Mouse (Mus musculus) brain, embryonic 18.5 days (tissue): Measurements from ENCODE around the gene Cfap69.
A peak's percentile ranks its signal among the peaks of the same experiment; 100 is the strongest.

ENCODE experiments used
- DNase-seq: peaks from one replicate; pipeline ENCODE4 v3.0.0-alpha.2; 2012; ENCODE audit warnings: low read depth, low spot score

The Cfap69 gene

DNA sequence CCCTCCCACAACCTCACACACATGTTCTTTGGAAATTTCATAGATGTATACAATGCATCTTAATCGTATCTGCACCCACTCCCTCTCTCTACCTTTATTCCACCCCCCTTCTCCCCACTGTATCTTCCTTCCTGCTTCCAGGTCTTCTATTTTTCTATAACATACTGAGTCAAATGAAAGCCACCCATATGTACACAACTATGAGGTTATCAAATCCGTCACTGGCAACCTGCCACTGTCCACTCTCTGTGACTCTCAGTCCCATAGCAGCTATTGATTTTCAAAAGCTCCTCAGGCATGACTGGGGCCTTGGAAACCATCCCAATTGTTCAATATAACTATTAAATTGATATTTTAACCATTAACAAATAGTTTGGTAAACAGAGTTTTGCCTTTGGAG is 6.1 kb downstream of the Cfap69 start:
- no peak for DNase-seq

DNA sequence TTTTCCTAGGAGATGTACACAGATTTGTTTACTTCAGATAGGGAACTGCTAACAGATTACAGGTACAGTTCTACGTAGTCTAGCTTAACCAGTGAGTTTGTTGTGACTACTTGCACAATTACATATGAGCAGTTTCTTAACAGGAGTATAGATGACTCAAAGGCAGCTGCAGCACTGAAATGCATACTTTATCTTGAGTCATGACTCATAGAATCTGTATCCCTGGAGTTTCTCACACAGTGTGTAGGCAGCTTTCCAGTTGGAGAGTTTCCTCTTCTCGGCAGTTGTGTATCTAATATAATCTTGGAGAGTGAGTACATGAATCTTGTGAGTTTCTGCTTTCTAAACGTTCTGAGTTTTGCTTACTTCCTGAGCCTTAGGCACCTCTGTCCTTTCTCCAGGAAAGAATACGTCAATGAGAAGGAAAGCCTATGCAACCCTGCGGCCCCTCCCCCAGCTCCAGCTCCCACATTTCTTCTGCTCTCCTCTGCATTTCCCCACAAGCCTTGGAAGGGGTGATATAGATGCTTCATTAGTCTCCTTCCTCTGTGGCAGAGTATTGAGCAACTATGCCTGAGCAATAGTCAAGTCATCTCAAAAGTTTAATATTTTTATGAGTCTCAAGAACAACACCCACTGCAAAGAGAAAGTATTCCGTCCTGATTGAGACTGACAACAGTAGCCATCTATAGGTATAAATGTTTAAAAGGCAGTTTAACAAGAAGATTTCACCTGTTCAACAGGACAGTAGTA is 15.0 kb downstream of the Cfap69 start:
- no peak for DNase-seq

DNA sequence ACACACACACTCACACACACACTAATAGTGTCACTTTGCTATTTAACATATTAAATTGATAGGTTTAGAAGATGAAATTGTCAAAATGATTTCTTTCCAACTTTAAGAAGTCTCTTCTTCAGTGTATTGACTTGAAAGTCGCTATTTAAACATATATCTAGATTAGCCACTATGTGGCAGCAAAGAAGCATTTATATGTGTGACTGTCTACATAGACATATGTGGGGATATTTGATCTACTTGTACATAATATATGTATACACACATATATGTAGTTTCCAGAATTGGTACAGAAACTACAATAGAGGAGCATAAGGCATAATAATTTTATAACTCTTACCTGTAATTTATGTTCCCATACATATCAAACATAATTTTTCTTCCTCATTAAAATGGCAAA is 17.9 kb downstream of the Cfap69 start:
- DNase-seq: no peak

DNA sequence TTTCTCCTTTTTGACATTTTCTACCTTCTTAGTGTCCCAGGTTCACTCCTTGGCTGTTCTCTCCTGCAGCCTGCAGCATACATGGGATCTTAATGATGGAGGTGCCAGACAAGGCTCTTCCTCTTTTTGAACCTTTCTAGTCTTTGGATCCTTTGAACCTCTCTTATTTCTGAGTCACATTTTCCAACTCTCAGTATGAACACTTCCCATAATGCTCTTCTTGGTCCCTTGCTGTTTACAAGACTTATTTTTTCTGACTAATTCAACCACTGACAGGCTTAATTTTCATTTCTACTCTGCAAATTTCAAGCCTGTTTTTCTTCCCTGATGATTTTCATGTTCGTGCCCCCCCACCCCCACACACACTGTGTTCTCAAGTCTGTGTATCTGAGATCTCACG is 25.5 kb downstream of the Cfap69 start:
- DNase-seq: no peak

DNA sequence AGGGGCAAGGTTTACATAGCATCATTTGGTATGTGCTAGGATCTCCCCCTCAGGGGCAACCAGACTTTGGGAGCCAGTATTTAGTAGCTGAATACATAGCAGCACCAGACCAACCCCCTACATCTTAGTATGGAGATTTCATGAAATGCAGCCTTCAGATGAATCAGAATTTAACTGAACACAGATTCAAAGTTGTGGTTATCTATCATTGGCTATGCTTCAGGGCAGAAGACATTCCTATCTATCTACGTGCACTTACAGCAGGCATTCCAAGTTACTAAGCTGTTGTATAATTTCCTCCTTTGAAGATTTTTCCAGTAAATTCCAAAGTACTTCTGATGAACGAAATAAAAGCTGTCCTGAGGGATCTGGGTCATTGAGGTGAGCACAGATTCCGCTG is 38.5 kb downstream of the Cfap69 start:
- no peak for DNase-seq

DNA sequence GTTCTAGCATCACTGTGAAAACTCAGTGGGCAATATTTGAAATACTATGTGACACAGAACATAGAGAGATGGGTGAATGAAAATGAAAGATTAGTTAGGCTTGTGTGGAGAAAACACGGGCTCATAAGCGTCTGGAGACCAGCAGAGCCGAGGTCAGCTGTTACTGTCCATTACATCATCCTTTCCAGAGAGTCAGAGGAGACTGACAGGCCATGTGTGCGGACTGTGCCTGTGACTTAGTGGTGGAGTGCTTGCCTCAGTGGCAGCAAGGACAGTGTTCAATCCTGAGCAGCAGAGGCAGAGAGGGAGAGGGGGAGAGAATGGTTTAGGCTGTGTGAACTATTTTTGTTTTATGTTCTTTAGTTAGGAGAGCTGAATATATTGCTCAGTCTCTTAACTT is 45.7 kb downstream of the Cfap69 start:
- no peak for DNase-seq

DNA sequence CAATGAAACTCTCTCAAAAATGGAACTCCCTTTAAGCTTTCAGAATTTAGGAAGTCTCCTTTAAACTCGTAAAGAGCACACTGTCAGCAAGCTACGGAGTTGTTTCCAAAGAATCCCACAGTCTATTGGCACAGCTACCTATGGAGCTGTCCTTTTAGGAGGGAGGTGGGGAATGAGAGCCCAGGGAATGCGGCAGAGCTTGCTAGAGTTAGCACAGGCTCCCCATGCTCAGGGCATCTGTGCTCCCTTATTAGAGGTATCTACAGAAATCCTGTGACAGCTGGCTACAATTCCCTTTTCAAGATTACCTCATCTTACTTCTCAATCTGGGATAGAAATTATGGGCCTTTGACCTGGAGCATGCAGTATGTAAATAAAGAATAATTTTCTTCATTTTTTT is 53.5 kb downstream of the Cfap69 start:
- DNase-seq: no peak

DNA sequence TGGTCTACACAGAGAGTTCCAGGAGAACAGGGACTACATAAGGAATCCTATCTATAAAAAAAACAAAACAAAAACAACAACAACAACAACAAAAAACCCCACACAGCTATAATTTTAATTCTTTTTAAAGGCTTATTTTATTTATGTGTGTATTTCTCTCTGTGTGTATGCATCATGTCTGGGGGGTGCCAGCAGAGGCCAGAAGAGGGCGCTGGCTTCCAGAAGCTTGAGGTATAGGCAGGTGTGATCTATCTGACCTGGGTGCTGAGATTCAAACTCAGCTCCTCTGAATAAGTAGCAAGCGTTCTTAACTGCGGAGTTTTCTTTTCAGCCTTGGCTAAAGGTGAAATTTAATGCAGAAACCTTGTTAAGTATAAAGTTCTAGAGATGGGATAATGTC is 76.4 kb downstream of the Cfap69 start:
- DNase-seq: no peak

DNA sequence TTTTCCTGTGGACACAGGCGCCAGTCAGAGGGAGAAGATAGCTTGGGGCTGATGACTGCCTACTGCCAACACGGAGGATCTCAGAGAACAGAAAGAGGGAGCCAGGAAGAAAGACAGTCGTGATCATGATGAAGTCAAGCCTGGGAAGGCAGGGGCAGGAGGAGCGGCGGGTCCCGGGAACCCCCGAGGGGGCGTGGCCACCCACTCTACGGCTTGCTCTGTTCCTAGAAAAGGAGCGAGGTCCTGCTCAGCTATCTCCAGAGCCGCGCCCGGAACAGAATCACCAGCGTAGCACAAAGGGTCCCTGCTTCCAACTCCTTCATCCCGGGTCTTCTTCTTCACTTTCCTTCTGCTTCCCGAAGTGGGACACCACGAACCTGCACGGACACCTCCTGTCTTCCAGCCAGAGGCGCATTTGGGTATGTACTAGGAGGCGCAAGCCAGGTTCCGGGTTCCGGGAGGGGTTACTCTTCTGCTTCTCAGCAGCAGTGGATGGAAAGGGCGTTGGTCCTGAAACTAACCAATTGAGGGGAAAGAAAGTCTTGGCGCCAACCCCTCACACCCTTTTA is 90.2 kb downstream of the Cfap69 start, which contains the start of gene Gm8773:
TSS of gene Gm8773 (plus strand) at position 51 of the 569 bp plus-strand sequence.
- no peak for DNase-seq

DNA sequence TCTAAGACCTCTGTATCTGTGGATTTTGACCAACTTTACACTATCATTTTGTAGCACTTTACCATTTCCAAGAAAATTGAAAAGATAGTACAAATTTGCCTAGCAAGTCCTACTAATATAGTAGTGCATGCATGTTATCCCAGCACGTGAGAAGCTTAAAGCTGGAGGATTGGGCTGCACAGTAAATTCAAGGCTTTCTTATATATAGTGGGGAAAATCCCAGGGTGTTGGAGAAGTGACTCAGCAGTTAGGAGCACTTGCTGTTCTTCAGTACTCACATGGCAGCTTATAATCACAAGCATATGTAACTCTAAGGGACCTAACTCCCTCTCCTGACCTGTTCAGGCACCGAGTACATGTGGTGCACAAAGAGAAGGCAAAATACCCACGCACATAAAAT is 101.6 kb downstream of the Cfap69 start:
- DNase-seq: no peak

DNA sequence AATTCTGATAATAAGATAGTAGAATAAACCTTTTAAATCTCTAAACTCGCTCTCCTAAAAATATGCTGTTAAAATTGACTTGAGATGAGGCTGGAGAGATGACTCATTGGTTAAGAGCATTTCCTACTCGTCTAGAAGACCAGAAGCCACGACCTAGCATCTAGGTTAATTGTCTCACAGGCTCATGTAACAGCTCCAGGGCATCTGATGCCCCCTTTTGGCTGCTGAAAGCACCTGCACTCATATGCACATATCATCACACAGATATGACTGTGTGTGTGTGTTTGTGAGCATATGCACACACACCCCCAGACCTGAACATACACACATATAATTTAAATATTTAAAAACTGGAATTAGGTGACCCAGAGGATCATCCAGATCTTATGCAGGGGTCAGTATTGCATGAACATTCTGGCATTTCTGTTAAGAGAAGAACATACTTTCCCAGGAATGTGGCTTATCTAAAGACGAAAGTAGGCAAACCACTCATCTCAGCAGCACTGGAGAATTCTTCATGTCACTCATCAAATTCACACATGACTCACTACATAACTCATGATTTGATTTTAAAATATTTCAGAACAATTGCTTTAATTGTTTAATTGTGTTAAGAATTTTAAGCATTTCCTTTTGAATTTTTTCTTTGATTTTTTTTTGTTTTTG is 102.9 kb downstream of the Cfap69 start:
- no peak for DNase-seq

DNA sequence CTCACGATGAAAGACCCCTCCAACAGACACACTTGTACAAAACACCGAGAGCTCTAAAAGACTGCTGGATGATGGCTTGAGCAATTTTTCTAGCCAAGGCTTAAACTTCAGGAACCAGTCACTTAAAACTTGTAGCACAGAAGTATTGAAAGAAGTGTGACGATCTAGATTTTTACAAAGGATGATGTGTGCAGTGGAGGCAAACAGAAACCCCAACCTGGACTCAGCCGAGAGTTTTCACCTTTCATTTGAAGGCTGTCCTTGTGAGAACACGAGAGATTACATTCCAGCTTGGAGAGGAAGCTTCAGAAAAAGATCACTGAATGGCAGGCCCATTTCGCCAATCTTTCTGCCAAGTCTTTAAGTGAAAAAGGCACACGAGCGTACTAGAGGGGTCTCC is 104.2 kb downstream of the Cfap69 start:
- DNase-seq: no peak

DNA sequence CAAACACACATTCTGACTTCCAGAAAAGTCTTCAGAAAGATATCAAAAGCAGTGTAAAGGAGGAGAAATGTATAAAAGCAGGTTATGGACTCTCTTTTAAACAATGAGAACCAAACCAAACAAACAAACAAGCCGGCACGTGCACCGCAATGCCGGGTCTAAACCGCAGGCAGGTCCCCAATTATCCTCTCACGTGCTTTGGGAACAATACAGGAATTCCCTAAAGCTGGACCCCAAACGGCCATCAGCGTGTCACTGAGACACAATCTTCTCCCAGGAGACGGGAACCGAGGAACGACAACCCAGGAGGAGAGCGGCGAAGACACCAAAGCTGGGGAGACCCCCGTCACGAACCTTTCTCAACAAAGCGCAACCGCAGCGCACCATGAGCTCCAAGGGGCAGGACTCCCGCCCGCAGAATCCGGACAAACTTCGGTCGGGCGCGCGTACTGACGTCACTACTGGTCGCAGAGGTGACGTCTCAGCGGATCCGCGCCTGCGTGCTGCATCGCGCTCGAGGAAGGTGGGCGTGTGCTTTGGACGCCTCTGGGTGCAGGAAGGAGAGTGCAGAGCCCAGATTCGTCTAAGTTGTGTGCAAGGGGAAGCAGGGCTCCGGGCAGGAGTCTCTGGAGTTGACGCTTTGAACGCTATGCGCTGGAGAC is 104.8 kb downstream of the Cfap69 start, which contains the start of gene Gtpbp10:
TSS of gene Gtpbp10 (minus strand) at position 460 of the 662 bp plus-strand sequence.
- DNase-seq: peak; percentile 79

DNA sequence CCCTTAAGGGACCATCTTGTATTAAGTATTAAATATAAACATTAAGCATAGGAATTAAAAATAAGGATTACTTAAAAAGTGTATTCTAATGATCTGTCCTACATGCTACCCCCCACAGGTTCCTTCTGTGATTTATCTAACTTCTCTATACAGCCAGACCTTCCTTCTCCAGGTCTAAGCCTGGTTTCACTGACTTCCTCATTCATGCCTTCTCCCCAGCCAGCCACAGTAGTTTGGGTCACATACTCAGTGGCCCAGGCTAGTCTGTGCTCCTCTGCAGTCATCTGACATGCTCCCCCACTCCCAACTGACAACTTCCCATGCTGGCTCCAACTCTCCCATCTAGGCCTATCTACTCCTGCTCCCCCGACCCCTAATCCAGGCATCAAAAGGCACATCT is 112.9 kb downstream of the Cfap69 start:
- DNase-seq: no peak

DNA sequence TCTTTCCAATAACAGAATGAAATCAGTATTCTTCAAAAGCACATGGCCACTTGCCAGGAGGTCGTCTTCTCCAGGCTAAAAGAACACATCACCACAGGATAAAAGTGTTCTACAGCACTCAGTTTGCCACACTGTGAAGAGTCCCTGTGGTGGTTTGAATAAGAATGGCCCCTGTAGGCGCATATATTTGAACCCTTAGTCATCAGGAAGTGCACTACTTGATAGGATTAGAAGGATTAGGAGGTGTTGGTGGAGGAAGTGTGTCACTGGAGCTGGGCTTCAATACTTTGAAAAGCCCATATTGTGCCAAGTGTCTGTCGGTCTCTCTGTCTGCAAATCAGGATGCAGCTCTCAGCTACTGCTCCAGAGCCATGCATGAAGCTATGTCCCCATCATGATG is 123.7 kb downstream of the Cfap69 start:
- DNase-seq: no peak

DNA sequence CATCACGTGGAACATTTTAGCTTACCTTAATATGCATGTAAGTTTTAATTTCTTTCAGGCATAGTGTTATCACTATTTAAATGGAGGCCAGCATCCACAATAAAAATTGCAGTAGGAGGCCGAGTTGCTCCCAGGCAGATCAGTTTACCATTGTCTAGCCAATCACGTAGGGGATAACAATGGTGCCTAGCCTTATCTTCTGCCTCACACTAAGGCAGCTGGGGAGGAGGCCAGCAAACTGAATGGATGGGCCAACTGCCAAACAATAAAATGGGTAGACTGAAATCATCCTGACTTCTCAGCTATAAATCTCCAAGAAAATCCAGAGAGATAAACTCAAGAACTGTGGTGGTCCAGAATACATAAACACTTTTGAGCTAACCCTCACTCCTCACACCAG is 124.3 kb downstream of the Cfap69 start:
- DNase-seq: no peak

DNA sequence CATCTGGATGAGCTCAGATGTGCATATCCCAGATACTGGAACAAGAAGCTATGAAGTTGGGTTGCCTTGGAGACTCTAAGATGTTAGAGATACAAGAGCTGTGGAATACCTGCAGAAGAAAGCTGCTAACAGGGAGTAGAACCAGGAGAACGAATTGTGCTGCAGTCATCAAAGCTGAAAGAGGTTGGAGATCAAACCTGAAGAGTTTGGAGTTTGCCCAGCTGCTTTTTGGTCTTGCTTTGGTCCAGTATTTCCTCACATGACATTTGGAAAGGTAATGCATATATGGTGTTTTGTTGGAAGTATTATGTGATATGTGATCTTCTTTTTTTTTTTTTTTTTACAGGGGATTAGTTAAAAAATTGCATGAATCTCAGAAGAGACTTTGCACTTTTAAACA is 127.9 kb downstream of the Cfap69 start:
- no peak for DNase-seq

DNA sequence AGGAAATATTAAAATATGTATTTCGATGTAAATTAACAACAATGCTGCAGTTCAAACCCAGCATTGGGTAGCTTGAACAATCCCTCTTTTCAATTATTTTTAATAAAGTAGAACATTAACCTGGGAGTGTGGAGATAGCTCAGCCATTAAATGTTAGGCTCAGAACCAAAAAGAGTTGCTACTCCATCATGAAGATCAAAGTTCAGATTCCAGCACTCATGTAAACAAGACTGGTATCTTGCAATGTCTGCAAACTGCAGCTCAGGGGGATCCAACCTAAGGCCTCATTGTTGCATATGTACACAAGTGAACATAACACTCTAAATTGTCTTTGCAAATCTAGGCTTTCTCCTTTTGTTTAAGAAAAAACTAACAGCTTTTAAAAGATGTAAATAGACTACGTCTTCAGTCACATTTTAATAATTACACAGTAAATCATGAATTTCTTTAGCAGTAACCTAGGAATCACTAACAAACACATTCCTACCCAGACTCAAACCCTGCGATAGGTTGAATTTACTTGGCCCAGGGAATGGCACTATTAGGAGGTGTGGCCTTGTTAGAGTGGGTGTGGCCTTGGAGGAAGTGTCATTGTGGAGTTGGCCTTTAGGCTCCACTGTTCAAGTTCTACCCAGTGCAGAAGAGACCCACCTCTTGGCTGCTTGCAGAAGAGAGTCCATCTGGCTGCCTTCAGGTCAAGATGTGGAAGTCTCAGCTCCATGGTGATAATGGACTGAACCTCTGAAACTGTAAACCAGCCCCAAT is 130.2 kb downstream of the Cfap69 start:
- no peak for DNase-seq
